ENCODE assay signal across 10 mouse cellular contexts in genomic region chr12:76867586-76868280, GRCm38 (mm10). TPM values are rescaled to one million over a fixed set of nuclear protein-coding genes. Genes with fewer than 3 reads are reported as not detected.
DNase-seq lines count a peak whose midpoint lies in the region; ATAC-seq and TF ChIP-seq lines count a peak whose summit lies in the region.
"Had no signal": no experiment of that assay in that cellular context is flagged by ENCODE, and none has a peak within 500 bp of the region (broad histone marks: within the 10 kb centered on the region; RNA-seq: fewer than 3 reads in every experiment).

No protein-coding gene starts in this region.

- 0 out of 2 replicates have a peak, but pooled peaks have one; percentile 13 for TF ChIP-seq POLR2A in cortical plate, adult 2 months (IDR thresholded peaks at IDR 0.05; ENCODE audit: extremely low read depth, insufficient read depth, low read length)

- no peak overlapping the region for H3K4me2 ChIP-seq in liver, postnatal 0 days (ENCODE audit: low read depth, low read length)
- H3K4me2 ChIP-seq: limb, embryonic 15.5 days had no signal

- DNase-seq in heart, embryonic 10.5 days (ENCODE audit: low spot score) = no peak
- no peak for DNase-seq in heart, postnatal 10 days
- no peak for DNase-seq in Patski (ENCODE audit: low read depth, low spot score)
- peak; percentile 73 for DNase-seq in lung, postnatal 36 days
- no peak for DNase-seq in liver, postnatal 0 days
- no peak for DNase-seq in gastrocnemius, postnatal 4 days (ENCODE audit: low spot score in 2 of 2)
- DNase-seq in kidney, postnatal 4 days = no peak

- no peaks in the 10 kb centered on the region for H3K9me3 ChIP-seq in heart, embryonic 10.5 days
- H3K9me3 ChIP-seq in liver, postnatal 0 days (ENCODE audit: low read length) = no peaks in the 10 kb centered on the region
- H3K9me3 ChIP-seq: limb, embryonic 15.5 days had no signal

- H3K27me3 ChIP-seq in heart, embryonic 10.5 days (ENCODE audit: insufficient read depth, poor library complexity, severe bottlenecking) = no peaks in the 10 kb centered on the region
- H3K27me3 ChIP-seq in Patski = no peaks in the 10 kb centered on the region
- no peaks in the 10 kb centered on the region for H3K27me3 ChIP-seq in liver, postnatal 0 days (ENCODE audit: insufficient read depth, low read length)
- H3K27me3 ChIP-seq: limb, embryonic 15.5 days had no signal

- H3K4me1 ChIP-seq in heart, embryonic 10.5 days = peaks cover 46% of the 10 kb centered on the region
- H3K4me1 ChIP-seq in cortical plate, adult 2 months (ENCODE audit: control insufficient read depth, insufficient read depth, low read length) = peaks cover 1% of the 10 kb centered on the region; the same call in 1 of the 2 replicates
- no peaks in the 10 kb centered on the region for H3K4me1 ChIP-seq in liver, postnatal 0 days (ENCODE audit: insufficient read depth)

- H3K36me3 ChIP-seq in heart, embryonic 10.5 days = peaks cover 3% of the 10 kb centered on the region; the same call in 1 of the 2 replicates
- no peaks in the 10 kb centered on the region for H3K36me3 ChIP-seq in liver, postnatal 0 days (replicated peaks; ENCODE audit: insufficient read depth, low read length)

- intact Hi-C loops in heart, postnatal 10 days (cut with DNase I) = no loop called here

- H3K27ac ChIP-seq in heart, embryonic 10.5 days = peak overlapping the region; percentile 38; the same call in 1 of the 2 replicates
- no peak overlapping the region for H3K27ac ChIP-seq in cortical plate, adult 2 months (ENCODE audit: insufficient read depth, low read length)
- H3K27ac ChIP-seq in liver, postnatal 0 days (ENCODE audit: low read depth) = no peak overlapping the region
- H3K27ac ChIP-seq: limb, embryonic 15.5 days had no signal

- CTCF ChIA-PET in Patski (lab: Charles Lee) = interaction anchor here (1.0 to 1.2 kb wide), 4 partner anchors 11 to 93 kb away, joined by 3 to 6 read pairs (median 3); no protein-coding TSS in a partner anchor

- no peak for TF ChIP-seq CTCF in Patski (IDR thresholded peaks at IDR 0.05)
- no peak for TF ChIP-seq CTCF in cortical plate, adult 2 months (IDR thresholded peaks at IDR 0.05; ENCODE audit: extremely low read depth, insufficient read depth, low read length)
- TF ChIP-seq CTCF in liver, postnatal 0 days (IDR thresholded peaks at IDR 0.05; ENCODE audit: low read depth) = no peak

- H3K4me3 ChIP-seq in heart, embryonic 10.5 days = no peak overlapping the region
- no peak overlapping the region for H3K4me3 ChIP-seq in cortical plate, adult 2 months (ENCODE audit: insufficient read depth, low read length)
- H3K4me3 ChIP-seq in liver, postnatal 0 days (ENCODE audit: low read depth, low read length) = no peak overlapping the region
- H3K4me3 ChIP-seq: limb, embryonic 15.5 days had no signal

- ATAC-seq in Patski = peak; percentile 17
- no peak for ATAC-seq in liver, postnatal 0 days
- ATAC-seq: forebrain, embryonic 14.5 days had no signal

- POLR2A ChIA-PET in Patski (lab: Charles Lee) = interaction anchor here (0.7 kb wide), 1 partner anchor 31 kb away, joined by 3 read pairs; no protein-coding TSS in a partner anchor

- TF ChIP-seq EP300 in liver, postnatal 0 days (IDR thresholded peaks at IDR 0.05; ENCODE audit: low read depth) = no peak

- in situ Hi-C loops in Patski (cut with MboI; ENCODE audit: low pct_unique_long_range_greater_than_20kb) = no loop called here

- no peak overlapping the region for H3K9ac ChIP-seq in liver, postnatal 0 days (replicated peaks)
- H3K9ac ChIP-seq: limb, embryonic 15.5 days had no signal

- 52% methylated on average over 10 of the region's 10 CpGs for WGBS in heart, embryonic 10.5 days
- 74% methylated on average over 10 of the region's 10 CpGs for WGBS in liver, postnatal 0 days (ENCODE audit: insufficient replicate concordance)

RNA-seq across cellular contexts. Expression of gene Rab15, which starts 45.0 kb away (rescaled TPM):
- polyA plus RNA-seq in heart, embryonic 10.5 days (2016; fragmentation: Nextera tagmentation; extraction: Ambion mirVana) = 3.1 and 6.3 TPM in 2 replicates
- total RNA-seq in heart, postnatal 10 days (2021) = 1 to 10 TPM; 1.2 to 1.3 TPM
- 0.58 TPM for polyA plus RNA-seq in Patski (2021)
- polyA plus RNA-seq in cortical plate, adult 2 months (2012; rRNA removed) = 224 and 229 TPM in 2 replicates
- polyA plus RNA-seq in liver, postnatal 0 days (2015; fragmentation: Nextera tagmentation; extraction: Ambion mirVana) = 0.08 and 0.19 TPM in 2 replicates
- 10 to 100 TPM; 15.0 to 18.1 TPM for total RNA-seq in gastrocnemius, postnatal 4 days (2021)

Comparison
In these comparisons a context has a peak if more than half of its experiments do, and no peak if none do; other contexts are left out.
1. RNA of gene Rab15, which starts 45.0 kb away (polyA plus RNA-seq): 224 to 229 TPM in cortical plate, adult 2 months; 3.1 to 6.3 TPM in heart, embryonic 10.5 days, 0.58 TPM in Patski (single experiment) and 0.08 to 0.19 TPM in liver, postnatal 0 days; every median in the first group is over 10 times any median in the second.